Mouse (Mus musculus): ENCODE results near the gene Slfn1.
"Not testable (repeated sequence)": the region's sequence is repeated elsewhere in the genome, so short reads cannot be mapped to it uniquely, and the experiment has no call there.

Slfn1 gene

GRCm38 (mm10) chr11:83116597-83117227 lies at the start of gene Slfn1:
Gene Slfn1 (plus strand): TSS chr11:83116849.
- DNase-seq = no peak

DNA sequence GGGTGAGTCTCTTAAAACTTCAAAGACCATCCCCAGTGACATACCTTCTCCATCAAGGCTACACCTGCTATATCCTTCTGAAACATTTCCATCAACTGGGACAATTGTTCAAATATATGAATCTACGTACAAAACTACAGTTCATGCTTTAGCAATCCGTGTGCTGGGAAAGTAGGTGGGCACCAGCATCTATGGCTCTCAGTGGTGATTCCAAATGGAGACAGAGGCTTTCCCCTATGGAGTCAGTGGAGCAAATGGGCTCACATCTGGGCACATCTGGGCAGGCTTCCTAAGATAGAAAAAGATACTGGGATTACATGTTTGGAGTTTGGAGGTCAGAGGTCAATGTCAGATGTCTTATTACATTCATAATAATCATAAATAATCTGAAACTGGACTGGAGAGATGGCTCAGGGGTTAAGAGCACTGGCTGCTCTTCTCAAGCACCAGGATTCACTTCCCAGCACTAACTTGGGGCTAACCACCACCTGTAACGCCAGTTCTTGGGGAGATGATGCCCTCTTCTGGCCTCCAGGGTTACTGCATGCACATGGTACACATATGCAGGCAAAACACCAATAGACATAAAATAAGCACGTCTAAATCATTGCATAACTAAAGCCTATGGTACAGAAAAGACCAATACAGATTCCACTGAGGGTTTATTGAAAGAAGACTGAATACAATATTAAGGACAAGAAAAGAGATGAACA lies 48.5 kb upstream of the Slfn1 start:
- no peak for DNase-seq

GRCm38 (mm10) chr11:83070321-83070970 lies 46.2 kb upstream of the Slfn1 start:
- no peak for DNase-seq

DNA sequence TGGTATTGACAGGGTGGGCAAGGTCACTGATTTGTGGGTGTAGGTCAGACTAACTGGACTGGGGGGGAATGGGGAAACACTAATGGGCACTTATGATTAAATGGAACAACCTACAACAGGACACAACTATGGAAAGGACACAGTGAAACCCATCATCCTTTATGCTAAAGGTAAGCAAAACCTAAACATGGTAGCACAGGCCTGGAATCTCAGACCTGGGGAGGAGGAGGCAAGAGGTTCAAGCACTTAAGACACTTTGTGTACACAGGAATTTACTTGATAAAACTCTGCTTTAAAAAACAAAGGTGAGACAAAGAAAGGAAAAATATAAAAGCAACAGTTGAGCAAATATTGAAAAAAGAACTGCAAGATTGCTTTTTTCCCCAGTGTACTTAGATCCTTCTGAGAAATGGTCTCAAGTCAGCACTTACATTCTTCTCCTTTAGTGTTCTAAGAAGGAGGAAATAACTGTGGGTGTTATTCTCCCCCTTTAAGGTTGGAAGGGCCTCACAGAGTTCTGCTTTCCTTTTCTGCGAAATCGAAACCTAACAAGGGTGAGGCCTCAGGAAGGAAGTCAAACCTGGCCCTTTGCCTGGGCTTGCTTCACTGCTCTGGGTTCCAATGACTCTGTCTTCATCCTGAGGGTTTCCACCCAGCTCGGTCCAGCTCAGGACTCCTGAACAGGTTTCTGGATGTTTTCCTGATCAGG lies 38.8 kb upstream of the Slfn1 start:
- DNase-seq = peak; percentile 88 to 90

DNA sequence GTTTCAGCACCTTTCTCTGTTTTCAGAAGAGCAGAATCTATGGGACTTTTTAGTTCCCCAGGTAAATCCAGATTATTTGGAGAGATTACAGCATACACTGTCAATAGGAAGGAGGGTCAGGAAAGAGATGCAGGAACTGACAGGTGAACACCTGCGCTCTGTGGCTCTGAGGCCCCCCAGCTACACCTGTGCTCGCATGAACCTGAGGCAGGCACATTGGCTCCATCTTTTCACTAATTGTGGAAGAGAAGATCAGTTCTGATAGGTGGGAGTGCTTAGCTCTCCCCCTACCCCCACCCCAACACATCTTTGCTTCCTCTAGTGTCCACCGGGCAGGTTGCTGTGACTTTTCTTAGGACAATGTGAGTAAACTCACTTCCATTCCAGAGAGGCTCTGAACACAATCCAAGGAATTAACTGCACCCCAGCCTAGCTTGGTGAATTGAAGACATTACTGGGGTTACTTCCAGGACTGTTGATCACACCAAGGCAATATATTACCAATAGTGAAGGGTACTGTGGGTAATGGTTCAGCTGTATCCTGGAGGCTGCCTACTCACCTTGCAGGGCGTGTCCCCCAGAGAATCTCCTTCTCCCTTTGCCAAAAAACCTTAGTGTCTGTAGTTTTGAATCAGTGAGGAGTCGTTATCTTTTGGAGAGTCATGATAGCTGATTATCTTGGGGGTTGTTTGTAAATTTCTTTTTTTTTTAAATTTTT lies 38.1 kb upstream of the Slfn1 start:
- DNase-seq = no peak

- DNase-seq = no peak
These were observed 37.0 kb upstream of the Slfn1 start for GRCm38 (mm10) chr11:83079487-83080199.

DNA sequence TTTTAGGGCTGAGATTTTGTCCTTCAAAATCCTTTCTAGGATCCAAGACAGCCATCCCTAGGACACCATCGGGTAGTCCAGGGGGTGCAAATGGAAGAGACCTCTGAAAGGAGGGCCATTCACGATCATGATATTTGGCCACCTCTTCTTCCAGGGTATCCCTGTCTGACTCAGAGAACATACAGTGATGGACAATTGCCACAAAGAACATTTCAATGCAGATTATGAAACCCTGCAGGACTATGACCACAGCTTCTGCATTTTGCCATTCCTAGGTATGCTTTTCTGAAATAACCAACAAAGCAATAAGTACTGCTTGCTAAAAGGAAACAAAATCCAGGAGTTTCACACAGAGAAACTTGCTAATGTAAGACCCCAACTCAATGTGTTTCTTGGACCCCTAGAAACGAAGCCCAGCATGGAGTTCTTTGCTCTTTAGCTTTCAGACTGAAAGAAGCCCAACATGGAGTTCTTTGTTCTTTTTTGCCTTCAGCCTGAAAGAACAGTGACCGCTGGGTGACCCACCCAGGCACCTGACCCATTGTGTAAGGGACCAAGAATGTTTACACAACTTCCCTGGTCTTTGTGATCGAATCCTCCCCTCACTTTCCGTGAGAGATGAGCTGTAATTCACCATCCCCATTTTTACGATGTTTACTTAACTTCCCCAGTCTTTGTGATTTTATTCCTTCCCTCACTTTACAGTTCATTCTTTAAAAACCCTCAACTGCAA lies 33.7 kb upstream of the Slfn1 start:
- DNase-seq = no peak

- DNase-seq = no peak
These were observed 32.5 kb upstream of the Slfn1 start for GRCm38 (mm10) chr11:83084161-83084560.

- no peak for DNase-seq
These were observed 31.9 kb upstream of the Slfn1 start for GRCm38 (mm10) chr11:83084761-83085160.

- peak; percentile 36 to 63 for DNase-seq
These were observed 1.5 kb upstream of the Slfn1 start for GRCm38 (mm10) chr11:83115138-83115537.

GRCm38 (mm10) chr11:83118056-83118455 lies 1.4 kb downstream of the Slfn1 start:
- DNase-seq = peak in 1 of 2 experiments; percentile 14

DNA sequence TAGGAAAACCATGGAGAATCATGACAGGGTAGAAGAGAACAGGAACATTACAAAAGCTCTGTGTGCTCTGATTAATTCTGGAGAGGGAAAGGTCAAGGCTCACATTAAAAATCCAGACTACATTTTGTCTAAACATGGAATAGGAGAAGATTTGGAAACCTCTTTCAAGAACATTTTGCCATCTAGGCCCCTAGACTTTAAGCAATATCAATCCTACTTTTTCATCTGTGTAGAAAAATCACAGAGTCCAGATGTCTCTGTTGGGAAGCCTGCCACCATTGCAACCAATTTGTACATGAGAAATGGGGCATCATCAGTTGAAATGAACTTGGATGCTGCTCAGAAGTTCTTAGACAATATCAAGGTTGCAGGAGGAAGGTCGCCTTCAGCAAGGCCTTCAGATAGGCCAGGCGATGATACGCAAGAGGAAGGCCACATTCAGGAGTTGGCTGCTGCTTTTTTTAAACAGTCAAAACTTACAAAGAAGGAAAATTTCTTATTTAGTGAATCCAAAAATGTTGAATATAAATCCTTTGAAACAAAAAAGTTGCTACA lies 4.6 kb downstream of the Slfn1 start:
- no peak for DNase-seq

GRCm38 (mm10) chr11:83123198-83123597 lies 6.5 kb downstream of the Slfn1 start:
- DNase-seq = no peak

DNA sequence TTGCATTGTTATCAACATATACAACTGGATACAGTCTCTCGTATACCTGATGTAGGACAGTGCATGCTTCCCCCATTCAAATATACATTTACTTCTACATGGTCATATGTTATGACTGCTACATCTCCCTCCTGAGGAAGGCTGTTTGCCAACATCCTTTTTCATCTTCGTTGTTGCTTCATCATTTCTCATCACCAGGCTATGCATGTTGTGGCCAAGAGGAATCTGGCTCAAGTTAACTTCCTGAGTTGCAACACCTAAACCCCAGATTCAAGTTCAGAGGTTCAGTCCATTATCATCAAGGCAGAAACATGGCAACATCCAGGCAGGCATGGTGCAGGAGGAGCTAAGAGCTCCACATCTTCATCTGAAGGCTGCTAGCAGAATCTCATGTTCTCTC lies 8.3 kb downstream of the Slfn1 start:
- no peak for DNase-seq

- DNase-seq = not testable (repeated sequence)
These were observed 9.0 kb downstream of the Slfn1 start for GRCm38 (mm10) chr11:83125633-83126032.

DNA sequence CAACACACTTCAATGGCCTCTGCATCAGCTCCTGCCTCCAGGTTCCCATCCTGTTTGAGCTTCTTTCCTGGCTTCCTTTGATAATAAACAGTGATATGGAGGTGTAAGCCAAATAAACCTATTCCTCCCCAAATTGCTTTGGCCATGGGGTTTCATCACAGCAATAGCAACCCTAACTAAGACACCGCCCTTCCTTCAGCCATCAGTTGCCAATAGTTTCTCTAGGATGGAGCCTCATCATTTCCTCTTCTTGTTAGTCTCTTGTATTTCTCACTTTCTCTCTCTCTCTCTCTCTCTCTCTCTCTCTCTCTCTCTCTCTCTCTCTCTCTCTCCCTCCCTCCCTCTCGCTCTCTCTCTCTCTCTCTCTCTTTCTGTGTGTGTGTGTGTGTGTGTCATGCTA lies 20.6 kb downstream of the Slfn1 start:
- not testable (repeated sequence) for DNase-seq

DNA sequence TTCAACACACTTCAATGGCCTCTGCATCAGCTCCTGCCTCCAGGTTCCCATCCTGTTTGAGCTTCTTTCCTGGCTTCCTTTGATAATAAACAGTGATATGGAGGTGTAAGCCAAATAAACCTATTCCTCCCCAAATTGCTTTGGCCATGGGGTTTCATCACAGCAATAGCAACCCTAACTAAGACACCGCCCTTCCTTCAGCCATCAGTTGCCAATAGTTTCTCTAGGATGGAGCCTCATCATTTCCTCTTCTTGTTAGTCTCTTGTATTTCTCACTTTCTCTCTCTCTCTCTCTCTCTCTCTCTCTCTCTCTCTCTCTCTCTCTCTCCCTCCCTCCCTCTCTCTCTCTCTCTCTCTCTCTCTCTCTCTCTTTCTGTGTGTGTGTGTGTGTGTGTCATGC lies 32.3 kb downstream of the Slfn1 start:
- not testable (repeated sequence) for DNase-seq

Measured in kidney, postnatal 36 days (tissue).